Mouse (Mus musculus) hindbrain, embryonic 16.5 days (tissue): ENCODE results near the gene Ms4a4a. TPM values are rescaled to one million over a fixed set of nuclear protein-coding genes. Genes with fewer than 3 reads are reported as not detected.

Experiments
- ATAC-seq: fragments of 200-750 bp; cut with Nextera tagmentation; 2 replicates; pipeline ENCODE4 v1.8.0; 2017; ENCODE audit warnings: moderate TSS enrichment, moderate library complexity
- H3K27ac ChIP-seq: fragments of 300-500 bp; sonication (generic); 2 replicates; pipeline ENCODE4 v1.5.1; 2014; ENCODE audit warnings: low read depth, mild to moderate bottlenecking, control low read depth, low read length, moderate library complexity
- H3K27me3 ChIP-seq: fragments of 300-500 bp; sonication (generic); replicated peaks from 2 replicates; pipeline ENCODE4 v1.6.1; 2014; ENCODE audit warnings: low read length; ENCODE audit not compliant: control insufficient read depth, insufficient read depth
- H3K36me3 ChIP-seq: fragments of 300-500 bp; sonication (generic); 2 replicates; pipeline ENCODE4 v1.6.1; 2014; ENCODE audit warnings: mild to moderate bottlenecking, low read length, moderate library complexity, mixed read lengths; ENCODE audit not compliant: control insufficient read depth, insufficient read depth
- H3K4me1 ChIP-seq: fragments of 300-500 bp; sonication (generic); 2 replicates; pipeline ENCODE4 v1.6.1; 2014; ENCODE audit warnings: low read depth, low read length; ENCODE audit not compliant: control insufficient read depth, insufficient read depth
- H3K4me2 ChIP-seq: fragments of 300-500 bp; sonication (generic); 2 replicates; pipeline ENCODE4 v1.6.1; 2014; ENCODE audit warnings: mild to moderate bottlenecking, low read length, control low read depth, moderate library complexity
- H3K4me3 ChIP-seq: fragments of 300-500 bp; sonication (generic); 2 replicates; pipeline ENCODE4 v1.5.1; 2014; ENCODE audit warnings: mild to moderate bottlenecking, low read length, control low read depth, moderate library complexity
- H3K9ac ChIP-seq: fragments of 300-500 bp; sonication (generic); 2 replicates; pipeline ENCODE4 v1.6.1; 2014; ENCODE audit warnings: low read depth, mild to moderate bottlenecking, control low read depth, low read length, moderate library complexity
- H3K9me3 ChIP-seq: fragments of 300-500 bp; sonication (generic); 2 replicates; pipeline ENCODE4 v1.6.1; 2014; ENCODE audit warnings: mild to moderate bottlenecking, low read length, moderate library complexity; ENCODE audit not compliant: control insufficient read depth
- WGBS: fragments of 180-500 bp; shearing (Covaris S2); extraction: QIAGEN DNeasy Blood & Tissue Kit; methylation state at CpG from one replicate; pipeline ENCODE4 v1.1.7; 2014; 5-methylcytosine and 5-hydroxymethylcytosine counted together
- polyA plus RNA-seq: library from polyadenylated mRNA; unstranded; fragments of >200 nt; fragmentation: Nextera tagmentation; extraction: Ambion mirVana; gene quantifications from 2 replicates; pipeline ENCODE4 v1.2.1, GENCODE M21; 2015

The Ms4a4a gene
- 2.1 and 2.5 TPM in 2 replicates for polyA plus RNA-seq

GRCm38 (mm10) chr19:11375273-11375672, at the start of gene Ms4a4a:
Gene Ms4a4a (plus strand): TSS chr19:11375523.
- Histone ChIP-seq H3K9me3 (no peaks in the 10 kb centered on the region), H3K4me2 (no peak within 1 kb of the TSS), H3K36me3 (no peaks in the 10 kb centered on the region), H3K27ac (no peak within 1 kb of the TSS), H3K4me1 (no peaks in the 10 kb centered on the region), H3K9ac (no peak within 1 kb of the TSS), H3K4me3 (no peak within 1 kb of the TSS), H3K27me3 (no peaks in the 10 kb centered on the region)
- ATAC-seq: no peak
- 75% methylated on average over 2 of the region's 2 CpGs for WGBS

- H3K36me3 ChIP-seq: no peaks in the 10 kb centered on the region
These were observed 39.4 kb upstream of the Ms4a4a start, which contains the start of gene Ms4a7 for GRCm38 (mm10) chr19:11335932-11336331. Gene Ms4a7 (minus strand): TSS chr19:11336146.

GRCm38 (mm10) chr19:11343147-11343546, 32.2 kb upstream of the Ms4a4a start:
- Histone ChIP-seq H3K27ac (no peak overlapping the region), H3K27me3 (no peaks in the 10 kb centered on the region), H3K9me3 (no peaks in the 10 kb centered on the region), H3K4me2 (no peak overlapping the region), H3K4me1 (no peaks in the 10 kb centered on the region), H3K36me3 (no peaks in the 10 kb centered on the region), H3K9ac (no peak overlapping the region), H3K4me3 (no peak overlapping the region)
- ATAC-seq: no peak

More at GRCm38 (mm10) chr19:11335932-11336331, 39.4 kb upstream of the Ms4a4a start, which contains the start of gene Ms4a7:
- 90% methylated on average over 6 of the region's 6 CpGs for WGBS
- Histone ChIP-seq H3K9ac (no peak within 1 kb of the TSS), H3K4me1 (no peaks in the 10 kb centered on the region), H3K4me3 (no peak within 1 kb of the TSS), H3K27ac (no peak within 1 kb of the TSS), H3K4me2 (no peak within 1 kb of the TSS), H3K27me3 (no peaks in the 10 kb centered on the region), H3K9me3 (no peaks in the 10 kb centered on the region)
- ATAC-seq: no peak

GRCm38 (mm10) chr19:11343992-11344391, 31.3 kb upstream of the Ms4a4a start:
- Histone ChIP-seq H3K4me2 (no peak overlapping the region), H3K9ac (no peak overlapping the region), H3K4me1 (no peaks in the 10 kb centered on the region), H3K36me3 (no peaks in the 10 kb centered on the region), H3K9me3 (no peaks in the 10 kb centered on the region), H3K27ac (no peak overlapping the region), H3K27me3 (no peaks in the 10 kb centered on the region), H3K4me3 (no peak overlapping the region)
- ATAC-seq: no peak

GRCm38 (mm10) chr19:11349698-11350481, 25.4 kb upstream of the Ms4a4a start:
- no peaks in the 10 kb centered on the region for H3K4me1 ChIP-seq
- H3K4me3 ChIP-seq: no peak overlapping the region
- H3K36me3 ChIP-seq: no peaks in the 10 kb centered on the region
- no peaks in the 10 kb centered on the region for H3K27me3 ChIP-seq
- H3K9ac ChIP-seq: no peak overlapping the region
- H3K27ac ChIP-seq: no peak overlapping the region
- no peaks in the 10 kb centered on the region for H3K9me3 ChIP-seq
- 69% methylated on average over 7 of the region's 7 CpGs for WGBS
- no peak for ATAC-seq
- H3K4me2 ChIP-seq: no peak overlapping the region

- no peaks in the 10 kb centered on the region for H3K27me3 ChIP-seq
- H3K36me3 ChIP-seq: no peaks in the 10 kb centered on the region
- no peaks in the 10 kb centered on the region for H3K9me3 ChIP-seq
- H3K4me2 ChIP-seq: no peak overlapping the region
- H3K9ac ChIP-seq: no peak overlapping the region
- no peak for ATAC-seq
- H3K4me1 ChIP-seq: no peaks in the 10 kb centered on the region
- no peak overlapping the region for H3K27ac ChIP-seq
- H3K4me3 ChIP-seq: no peak overlapping the region
- WGBS: 64% methylated on average over 3 of the region's 3 CpGs
These were observed 23.4 kb upstream of the Ms4a4a start for GRCm38 (mm10) chr19:11351878-11352277.

GRCm38 (mm10) chr19:11355730-11356129, 19.6 kb upstream of the Ms4a4a start:
- Histone ChIP-seq H3K4me2 (no peak overlapping the region), H3K9me3 (no peaks in the 10 kb centered on the region), H3K4me1 (no peaks in the 10 kb centered on the region), H3K36me3 (no peaks in the 10 kb centered on the region), H3K27me3 (no peaks in the 10 kb centered on the region), H3K4me3 (no peak overlapping the region), H3K27ac (no peak overlapping the region), H3K9ac (no peak overlapping the region)
- WGBS: 87% methylated on average over 7 of the region's 7 CpGs
- ATAC-seq: no peak

- H3K9ac ChIP-seq: no peak overlapping the region
- 64% methylated on average over 3 of the region's 3 CpGs for WGBS
- no peak for ATAC-seq
These were observed 15.2 kb upstream of the Ms4a4a start for GRCm38 (mm10) chr19:11360106-11360505.

GRCm38 (mm10) chr19:11362002-11362401, 13.3 kb upstream of the Ms4a4a start:
- Histone ChIP-seq H3K36me3 (no peaks in the 10 kb centered on the region), H3K9me3 (no peaks in the 10 kb centered on the region), H3K9ac (no peak overlapping the region), H3K27me3 (no peaks in the 10 kb centered on the region), H3K4me3 (no peak overlapping the region), H3K4me1 (no peaks in the 10 kb centered on the region), H3K27ac (no peak overlapping the region), H3K4me2 (no peak overlapping the region)
- no peak for ATAC-seq

More at GRCm38 (mm10) chr19:11360106-11360505, 15.2 kb upstream of the Ms4a4a start:
- H3K4me1 ChIP-seq: no peaks in the 10 kb centered on the region
- H3K27me3 ChIP-seq: no peaks in the 10 kb centered on the region
- no peak overlapping the region for H3K4me3 ChIP-seq
- no peak overlapping the region for H3K27ac ChIP-seq
- H3K9me3 ChIP-seq: no peaks in the 10 kb centered on the region
- no peak overlapping the region for H3K4me2 ChIP-seq
- no peaks in the 10 kb centered on the region for H3K36me3 ChIP-seq
